Mouse (Mus musculus) cerebellum, adult 8-10 months (tissue): ENCODE data around the gene Ctsz.

Experiments used
- DNase-seq: peaks from one replicate; pipeline ENCODE4 v3.0.0; 2022

Ctsz gene

GRCm38 (mm10) chr2:174439450-174439838 lies 605 bp upstream of the Ctsz start:
- no peak for DNase-seq

GRCm38 (mm10) chr2:174438181-174438580 lies 658 bp downstream of the Ctsz start:
- peak; percentile 16 for DNase-seq

- DNase-seq, result no peak
Observed at GRCm38 (mm10) chr2:174437697-174437982, 1.2 kb downstream of the Ctsz start.

- DNase-seq, result no peak
Observed at GRCm38 (mm10) chr2:174436916-174437696, 1.7 kb downstream of the Ctsz start.

GRCm38 (mm10) chr2:174436076-174436701 lies 2.6 kb downstream of the Ctsz start:
- DNase-seq, result no peak

GRCm38 (mm10) chr2:174434943-174435342 lies 3.9 kb downstream of the Ctsz start:
- DNase-seq, result no peak

GRCm38 (mm10) chr2:174428996-174429591 lies 9.7 kb downstream of the Ctsz start:
- no peak for DNase-seq

GRCm38 (mm10) chr2:174428076-174428835 lies 10.6 kb downstream of the Ctsz start:
- no peak for DNase-seq

- no peak for DNase-seq
Observed at GRCm38 (mm10) chr2:174426856-174427255, 12.0 kb downstream of the Ctsz start.

GRCm38 (mm10) chr2:174424301-174425085 lies 14.3 kb downstream of the Ctsz start:
- DNase-seq, result no peak

GRCm38 (mm10) chr2:174421107-174421506 lies 17.7 kb downstream of the Ctsz start:
- no peak for DNase-seq

- DNase-seq, result peak; percentile 92
Observed at GRCm38 (mm10) chr2:174415731-174416310, 23.0 kb downstream of the Ctsz start, which contains the start of gene Nelfcd. Gene Nelfcd, plus strand, starts transcription at chr2:174415804.

GRCm38 (mm10) chr2:174415001-174415730 lies 23.7 kb downstream of the Ctsz start:
- DNase-seq, result no peak

- no peak for DNase-seq
Observed at GRCm38 (mm10) chr2:174413127-174413526, 25.7 kb downstream of the Ctsz start.

GRCm38 (mm10) chr2:174410222-174410621 lies 28.6 kb downstream of the Ctsz start:
- DNase-seq, result no peak

- no peak for DNase-seq
Observed at GRCm38 (mm10) chr2:174400396-174400795, 38.4 kb downstream of the Ctsz start.

GRCm38 (mm10) chr2:174397881-174398280 lies 41.0 kb downstream of the Ctsz start:
- DNase-seq, result no peak

GRCm38 (mm10) chr2:174397065-174397464 lies 41.8 kb downstream of the Ctsz start:
- DNase-seq, result no peak

GRCm38 (mm10) chr2:174396643-174397042 lies 42.2 kb downstream of the Ctsz start:
- no peak for DNase-seq

- DNase-seq, result no peak
Observed at GRCm38 (mm10) chr2:174393383-174393782, 45.5 kb downstream of the Ctsz start.

- no peak for DNase-seq
Observed at GRCm38 (mm10) chr2:174392554-174392953, 46.3 kb downstream of the Ctsz start.

GRCm38 (mm10) chr2:174391936-174392335 lies 46.9 kb downstream of the Ctsz start:
- DNase-seq, result no peak
